ENCODE assay signal across 9 mouse cellular contexts in genomic region chr3:131470837-131471236, GRCm38 (mm10). TPM values are rescaled to one million over a fixed set of nuclear protein-coding genes. Genes with fewer than 3 reads are reported as not detected.
DNase-seq lines count a peak whose midpoint lies in the region; ATAC-seq and TF ChIP-seq lines count a peak whose summit lies in the region.
"Had no signal": no experiment of that assay in that cellular context is flagged by ENCODE, and none has a peak within 500 bp of the region (broad histone marks: within the 10 kb centered on the region; RNA-seq: fewer than 3 reads in every experiment).

No protein-coding gene starts in this region.

- H3K4me1 ChIP-seq in lung, adult 2 months (ENCODE audit: control insufficient read depth, insufficient read depth, low read length): no peaks in the 10 kb centered on the region
- peaks cover 24% of the 10 kb centered on the region for H3K4me1 ChIP-seq in hindbrain, embryonic 10.5 days (replicated peaks)
- no peaks in the 10 kb centered on the region for H3K4me1 ChIP-seq in stomach, embryonic 15.5 days

- no peak overlapping the region for H3K4me3 ChIP-seq in lung, adult 2 months (replicated peaks; ENCODE audit: extremely low read depth, low read depth, low read length)
- no peak overlapping the region for H3K4me3 ChIP-seq in hindbrain, embryonic 10.5 days
- H3K4me3 ChIP-seq in stomach, embryonic 15.5 days (replicated peaks): no peak overlapping the region

- no peaks in the 10 kb centered on the region for H3K27me3 ChIP-seq in hindbrain, embryonic 10.5 days (ENCODE audit: insufficient read depth, poor library complexity, severe bottlenecking)
- no peaks in the 10 kb centered on the region for H3K27me3 ChIP-seq in stomach, embryonic 15.5 days (replicated peaks)

- intact Hi-C loops in left cerebral cortex, postnatal 25 days (cut with DNase I): no loop called here

- H3K4me2 ChIP-seq in stomach, embryonic 15.5 days: no peak overlapping the region

- TF ChIP-seq CTCF in lung, adult 2 months (IDR thresholded peaks at IDR 0.05; ENCODE audit: insufficient read depth, low read length): no peak

- 0 out of 2 replicates have a peak, but pooled peaks have one; percentile 13 for ATAC-seq in stomach, embryonic 15.5 days (ENCODE audit: insufficient read depth, low FRiP score, low read depth)

- no peak overlapping the region for H3K9ac ChIP-seq in stomach, embryonic 15.5 days

- H3K27ac ChIP-seq in hindbrain, embryonic 10.5 days: no peak overlapping the region
- H3K27ac ChIP-seq in stomach, embryonic 15.5 days: no peak overlapping the region

- H3K9me3 ChIP-seq in hindbrain, embryonic 10.5 days: no peaks in the 10 kb centered on the region
- no peaks in the 10 kb centered on the region for H3K9me3 ChIP-seq in stomach, embryonic 15.5 days

- WGBS in lung, adult 2 months: 36% methylated on average over 9 of the region's 9 CpGs
- 42% methylated on average over 9 of the region's 9 CpGs for WGBS in hindbrain, embryonic 10.5 days
- 42% methylated on average over 9 of the region's 9 CpGs for WGBS in stomach, embryonic 15.5 days

- H3K36me3 ChIP-seq in hindbrain, embryonic 10.5 days: no peaks in the 10 kb centered on the region
- no peaks in the 10 kb centered on the region for H3K36me3 ChIP-seq in stomach, embryonic 15.5 days

- TF ChIP-seq POLR2A in lung, adult 2 months (IDR thresholded peaks at IDR 0.05; ENCODE audit: borderline replicate concordance, extremely low read depth, low read depth, low read length): no peak

- peak; percentile 59 to 63 for DNase-seq in lung, adult 18-20 months
- DNase-seq in lung, adult 2 months: no peak
- DNase-seq in hindbrain, embryonic 10.5 days (ENCODE audit: low spot score): peak; percentile 61
- peak; percentile 62 for DNase-seq in lung, postnatal 25 days (ENCODE audit: low spot score)
- no peak for DNase-seq in kidney, postnatal 10 days
- DNase-seq in left cerebral cortex, postnatal 25 days (ENCODE audit: low spot score in 2 of 2): no peak
- no peak for DNase-seq in adrenal gland, adult 18-20 months (ENCODE audit: low spot score in 2 of 2)

RNA-seq across cellular contexts. Expression of gene Sgms2, which starts 20.4 kb away (rescaled TPM):
- polyA plus RNA-seq in lung, adult 2 months (2012; rRNA removed): 1.7 and 2.6 TPM in 2 replicates
- 0.47 and 2.7 TPM in 2 replicates for polyA plus RNA-seq in hindbrain, embryonic 10.5 days (2016; fragmentation: Nextera tagmentation; extraction: Ambion mirVana)
- 10.7 and 11.7 TPM in 2 replicates for polyA plus RNA-seq in stomach, embryonic 15.5 days (2015; fragmentation: Nextera tagmentation; extraction: Ambion mirVana)
- total RNA-seq in left cerebral cortex, postnatal 25 days (2021): 1 to 10 TPM; 2.0 TPM
- total RNA-seq in adrenal gland, adult 18-20 months (2021): 1 to 10 TPM; 3.9 to 6.6 TPM
- total RNA-seq: MEL had no signal

Comparison
In these comparisons a context has a peak if more than half of its experiments do, and no peak if none do; other contexts are left out.
1. DNase-seq: peak in lung, adult 18-20 months (2 of 2), hindbrain, embryonic 10.5 days (single experiment) and lung, postnatal 25 days (single experiment); none in lung, adult 2 months (single experiment), kidney, postnatal 10 days (single experiment), left cerebral cortex, postnatal 25 days (0 of 2) and adrenal gland, adult 18-20 months (0 of 2).